Mouse (Mus musculus) hindbrain, postnatal 0 days (tissue): ENCODE results near the gene E130308A19Rik. TPM values are rescaled to one million over a fixed set of nuclear protein-coding genes. Genes with fewer than 3 reads are reported as not detected.

ENCODE experiments used
- ATAC-seq: fragments of 200-750 bp; cut with Nextera tagmentation; 2 replicates; pipeline ENCODE4 v1.8.0; 2017; ENCODE audit warnings: mild to moderate bottlenecking, moderate TSS enrichment, moderate library complexity
- DNase-seq: peaks from one replicate; pipeline ENCODE4 v3.0.0-alpha.2; 2015; ENCODE audit warnings: low spot score
- H3K27ac ChIP-seq: fragments of 300-500 bp; sonication (generic); 2 replicates; pipeline ENCODE4 v1.5.1; 2014; ENCODE audit warnings: mild to moderate bottlenecking
- H3K27me3 ChIP-seq: fragments of 300-500 bp; sonication (generic); 2 replicates; pipeline ENCODE4 v1.6.1; 2014; ENCODE audit warnings: low read length, mixed read lengths; ENCODE audit not compliant: insufficient read depth
- H3K36me3 ChIP-seq: fragments of 300-500 bp; sonication (generic); 2 replicates; pipeline ENCODE4 v1.6.1; 2014; ENCODE audit warnings: low read length, mixed read lengths; ENCODE audit not compliant: insufficient read depth
- H3K4me1 ChIP-seq: fragments of 300-500 bp; sonication (generic); 2 replicates; pipeline ENCODE4 v1.6.1; 2014; ENCODE audit warnings: antibody characterized with exemption, low read length, mixed read lengths; ENCODE audit not compliant: insufficient read depth
- H3K4me2 ChIP-seq: fragments of 300-500 bp; sonication (generic); 2 replicates; pipeline ENCODE4 v1.6.1; 2014; ENCODE audit warnings: low read depth, mild to moderate bottlenecking, low read length, moderate library complexity, mixed read lengths
- H3K4me3 ChIP-seq: fragments of 300-500 bp; sonication (generic); 2 replicates; pipeline ENCODE4 v1.5.1; 2014; ENCODE audit warnings: low read length
- H3K9ac ChIP-seq: fragments of 300-500 bp; sonication (generic); replicated peaks from 2 replicates; pipeline ENCODE4 v1.6.1; 2014; ENCODE audit warnings: mild to moderate bottlenecking, low read length, moderate library complexity, mixed read lengths
- H3K9me3 ChIP-seq: fragments of 300-500 bp; sonication (generic); 2 replicates; pipeline ENCODE4 v1.6.1; 2016; ENCODE audit warnings: low read length, mixed read lengths
- CTCF ChIP-seq: IDR thresholded peaks from 2 replicates; pipeline ENCODE4 v1.5.1; 2016; ENCODE audit warnings: antibody characterized with exemption, control low read depth, low read depth
- WGBS: fragments of 180-500 bp; shearing (Covaris S2); extraction: QIAGEN DNeasy Blood & Tissue Kit; methylation state at CpG from one replicate; pipeline ENCODE4 v1.1.7; 2014; 5-methylcytosine and 5-hydroxymethylcytosine counted together
- polyA plus RNA-seq: library from polyadenylated mRNA; unstranded; fragments of >200 nt; fragmentation: Nextera tagmentation; extraction: Ambion mirVana; gene quantifications from 2 replicates; pipeline ENCODE4 v1.2.1, GENCODE M21; 2015
- total RNA-seq: library from RNA; depleted of rRNA; stranded (reverse); fragments of >200 nt; gene quantifications from 2 replicates; pipeline ENCODE4 v1.2.3, GENCODE M21; 2014

E130308A19Rik gene
- total and polyA plus RNA-seq, 2 experiments from 2014 or later = 33.8 to 41.9 TPM

- no peak overlapping the region for H3K27ac ChIP-seq
- ATAC-seq = no peak
- H3K9me3 ChIP-seq = no peaks in the 10 kb centered on the region
- no peak overlapping the region for H3K4me2 ChIP-seq
- TF ChIP-seq CTCF = no peak
- H3K4me1 ChIP-seq = peaks cover 6% of the 10 kb centered on the region
- DNase-seq = no peak
- no peak overlapping the region for H3K4me3 ChIP-seq
- H3K27me3 ChIP-seq = no peaks in the 10 kb centered on the region
- no peaks in the 10 kb centered on the region for H3K36me3 ChIP-seq
- no peak overlapping the region for H3K9ac ChIP-seq
- WGBS = 56% methylated on average over 1 of the region's 1 CpGs
These were observed 8.5 kb downstream of the E130308A19Rik start for GRCm38 (mm10) chr4:59634532-59634931.

DNA sequence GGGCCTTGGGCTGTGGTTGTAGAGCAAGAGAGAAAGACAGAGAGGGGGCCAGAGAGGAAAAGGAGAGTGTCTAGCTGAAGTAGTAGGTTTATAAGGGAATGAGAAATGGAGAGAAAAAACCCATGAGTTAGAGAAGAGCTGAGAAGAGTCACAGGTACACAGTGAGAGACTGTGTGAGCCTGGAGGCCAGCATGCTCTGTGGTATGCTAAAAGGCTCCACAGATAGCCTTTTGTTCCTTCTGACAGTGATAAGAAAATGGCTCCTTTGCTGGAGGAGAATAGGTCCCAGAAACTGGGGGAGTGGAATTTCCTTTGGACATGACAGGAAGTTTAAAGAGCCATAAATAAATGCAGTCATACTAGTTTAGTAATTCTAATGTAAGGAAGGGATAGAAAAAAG lies 13.2 kb downstream of the E130308A19Rik start:
- Histone ChIP-seq H3K4me2 (no peak overlapping the region), H3K27ac (no peak overlapping the region), H3K4me1 (no peaks in the 10 kb centered on the region), H3K9ac (no peak overlapping the region), H3K36me3 (no peaks in the 10 kb centered on the region), H3K27me3 (no peaks in the 10 kb centered on the region), H3K4me3 (no peak overlapping the region), H3K9me3 (no peaks in the 10 kb centered on the region)
- DNase-seq (no peak), ATAC-seq (no peak)
- no peak for TF ChIP-seq CTCF

DNA sequence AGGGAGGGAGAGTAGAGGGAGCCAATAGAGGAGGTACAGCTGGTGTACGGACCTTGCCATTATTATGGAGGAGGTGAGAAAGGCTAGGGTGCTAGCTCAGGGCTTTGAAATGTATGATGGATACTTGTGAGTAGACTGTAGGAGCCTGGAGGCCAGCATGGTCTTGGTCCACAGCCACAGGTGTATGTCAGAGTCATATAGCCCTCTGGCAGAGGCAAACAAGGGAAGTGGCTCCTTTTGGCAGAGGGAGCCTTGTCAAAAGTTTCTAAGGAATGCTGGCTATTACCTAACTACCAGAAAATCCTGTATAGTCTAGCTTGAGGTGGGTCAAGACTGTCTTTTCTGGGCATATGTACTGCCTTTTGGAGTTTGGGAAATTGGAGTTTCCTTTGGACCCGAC lies 14.7 kb downstream of the E130308A19Rik start:
- Histone ChIP-seq H3K27ac (no peak overlapping the region), H3K36me3 (no peaks in the 10 kb centered on the region), H3K9ac (no peak overlapping the region), H3K27me3 (no peaks in the 10 kb centered on the region), H3K9me3 (no peaks in the 10 kb centered on the region), H3K4me2 (no peak overlapping the region), H3K4me1 (no peaks in the 10 kb centered on the region), H3K4me3 (no peak overlapping the region)
- WGBS = 85% methylated on average over 2 of the region's 2 CpGs
- DNase-seq (no peak), ATAC-seq (no peak)
- TF ChIP-seq CTCF = no peak

GRCm38 (mm10) chr4:59642039-59642438 lies 16.0 kb downstream of the E130308A19Rik start:
- Histone ChIP-seq H3K9ac (no peak overlapping the region), H3K4me3 (no peak overlapping the region), H3K4me2 (no peak overlapping the region), H3K27ac (no peak overlapping the region), H3K36me3 (no peaks in the 10 kb centered on the region), H3K27me3 (no peaks in the 10 kb centered on the region), H3K4me1 (no peaks in the 10 kb centered on the region), H3K9me3 (no peaks in the 10 kb centered on the region)
- ATAC-seq (no peak), DNase-seq (no peak)
- 72% methylated on average over 3 of the region's 3 CpGs for WGBS
- no peak for TF ChIP-seq CTCF

GRCm38 (mm10) chr4:59642657-59643056 lies 16.6 kb downstream of the E130308A19Rik start:
- Histone ChIP-seq H3K4me1 (no peaks in the 10 kb centered on the region), H3K9me3 (no peaks in the 10 kb centered on the region), H3K4me2 (no peak overlapping the region), H3K36me3 (no peaks in the 10 kb centered on the region), H3K27me3 (no peaks in the 10 kb centered on the region), H3K27ac (no peak overlapping the region), H3K4me3 (no peak overlapping the region), H3K9ac (no peak overlapping the region)
- ATAC-seq (no peak), DNase-seq (no peak)
- 76% methylated on average over 2 of the region's 2 CpGs for WGBS
- TF ChIP-seq CTCF = no peak

- no peak for TF ChIP-seq CTCF
- no peak overlapping the region for H3K27ac ChIP-seq
- H3K9me3 ChIP-seq = no peaks in the 10 kb centered on the region
These were observed 18.4 kb downstream of the E130308A19Rik start for GRCm38 (mm10) chr4:59644431-59644830.

GRCm38 (mm10) chr4:59644992-59645391 lies 19.0 kb downstream of the E130308A19Rik start:
- 36% methylated on average over 4 of the region's 4 CpGs for WGBS
- ATAC-seq (no peak), DNase-seq (no peak)
- Histone ChIP-seq H3K27me3 (no peaks in the 10 kb centered on the region), H3K36me3 (no peaks in the 10 kb centered on the region), H3K27ac (no peak overlapping the region), H3K4me2 (no peak overlapping the region), H3K9ac (no peak overlapping the region), H3K9me3 (no peaks in the 10 kb centered on the region), H3K4me1 (no peaks in the 10 kb centered on the region), H3K4me3 (no peak overlapping the region)
- no peak for TF ChIP-seq CTCF

More at GRCm38 (mm10) chr4:59644431-59644830, 18.4 kb downstream of the E130308A19Rik start:
- H3K36me3 ChIP-seq = no peaks in the 10 kb centered on the region
- ATAC-seq = no peak
- 88% methylated on average over 3 of the region's 3 CpGs for WGBS
- no peaks in the 10 kb centered on the region for H3K27me3 ChIP-seq
- no peak overlapping the region for H3K4me2 ChIP-seq
- no peak for DNase-seq
- no peak overlapping the region for H3K4me3 ChIP-seq
- H3K9ac ChIP-seq = no peak overlapping the region
- H3K4me1 ChIP-seq = no peaks in the 10 kb centered on the region
